Mouse (Mus musculus) erythroblast, adult 5-6 weeks (primary cell): ENCODE measurements around the gene Chil1. TPM values are rescaled to one million over a fixed set of nuclear protein-coding genes. Genes with fewer than 3 reads are reported as not detected.

Experiments
- ATAC-seq: replicated peaks from 2 replicates; pipeline ENCODE4 v1.8.0; 2016; ENCODE audit warnings: moderate number of reproducible peaks, mild to moderate bottlenecking, moderate TSS enrichment, inconsistent platforms; ENCODE audit not compliant: poor library complexity, low FRiP score, severe bottlenecking
- total RNA-seq, 2 experiments: library from RNA; stranded (forward) in 1 of 2; stranded (reverse) in 1 of 2; fragments of 150-400 nt in 1 of 2; fragments of 200-764, 138-1000 nt in 1 of 2; gene quantifications; 2 replicates each; pipeline versions ENCODE4 v1.2.3 to v1.2.4; 2015 to 2017; ENCODE audit warnings: low replicate concordance in 2 of 2

The Chil1 gene
- total RNA-seq, 2 experiments from 2014 or later: 58.3 to 98.6 TPM

GRCm38 (mm10) chr1:134168567-134168966, 13.4 kb upstream of the Chil1 start:
- ATAC-seq: no peak

DNA sequence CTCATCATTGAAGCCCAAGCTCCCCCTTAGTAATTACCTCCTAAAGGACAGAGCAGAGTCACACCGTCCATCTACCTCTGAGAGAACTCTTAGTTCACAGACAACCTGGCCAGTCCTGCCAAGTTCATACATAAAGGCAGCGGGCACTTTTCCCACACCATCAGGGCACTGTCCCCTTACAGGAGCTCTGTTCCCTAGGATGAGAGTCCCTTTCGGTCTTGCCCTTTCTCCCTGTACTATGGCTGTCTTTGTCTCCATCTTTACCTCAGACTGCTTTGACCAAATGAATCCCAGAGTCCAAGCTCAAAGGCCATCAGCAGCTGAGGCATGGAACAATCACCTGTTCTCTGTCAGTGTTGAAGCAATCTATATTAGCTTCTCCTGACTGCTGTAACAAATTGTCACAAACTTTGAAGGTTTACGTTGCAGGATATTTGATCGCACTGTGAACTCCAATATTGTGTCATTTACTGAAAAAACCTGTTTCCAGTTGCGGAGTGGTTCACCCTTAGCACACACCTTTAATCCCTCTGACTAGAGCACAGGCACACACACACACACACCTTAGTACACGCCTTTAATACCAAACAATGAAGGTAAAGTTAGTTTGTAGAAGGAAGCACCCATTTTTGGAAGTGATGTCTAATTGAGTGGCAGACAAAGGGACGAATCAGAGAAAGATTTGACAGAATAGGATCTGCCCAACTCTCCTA, 12.8 kb upstream of the Chil1 start:
- no peak for ATAC-seq

- ATAC-seq: no peak
Observed at GRCm38 (mm10) chr1:134173081-134173480, 8.9 kb upstream of the Chil1 start.

- ATAC-seq: no peak
Observed at GRCm38 (mm10) chr1:134177976-134178375, 4.0 kb upstream of the Chil1 start.

GRCm38 (mm10) chr1:134184089-134184488, 2.1 kb downstream of the Chil1 start:
- no peak for ATAC-seq

GRCm38 (mm10) chr1:134188217-134188616, 6.2 kb downstream of the Chil1 start:
- no peak for ATAC-seq

DNA sequence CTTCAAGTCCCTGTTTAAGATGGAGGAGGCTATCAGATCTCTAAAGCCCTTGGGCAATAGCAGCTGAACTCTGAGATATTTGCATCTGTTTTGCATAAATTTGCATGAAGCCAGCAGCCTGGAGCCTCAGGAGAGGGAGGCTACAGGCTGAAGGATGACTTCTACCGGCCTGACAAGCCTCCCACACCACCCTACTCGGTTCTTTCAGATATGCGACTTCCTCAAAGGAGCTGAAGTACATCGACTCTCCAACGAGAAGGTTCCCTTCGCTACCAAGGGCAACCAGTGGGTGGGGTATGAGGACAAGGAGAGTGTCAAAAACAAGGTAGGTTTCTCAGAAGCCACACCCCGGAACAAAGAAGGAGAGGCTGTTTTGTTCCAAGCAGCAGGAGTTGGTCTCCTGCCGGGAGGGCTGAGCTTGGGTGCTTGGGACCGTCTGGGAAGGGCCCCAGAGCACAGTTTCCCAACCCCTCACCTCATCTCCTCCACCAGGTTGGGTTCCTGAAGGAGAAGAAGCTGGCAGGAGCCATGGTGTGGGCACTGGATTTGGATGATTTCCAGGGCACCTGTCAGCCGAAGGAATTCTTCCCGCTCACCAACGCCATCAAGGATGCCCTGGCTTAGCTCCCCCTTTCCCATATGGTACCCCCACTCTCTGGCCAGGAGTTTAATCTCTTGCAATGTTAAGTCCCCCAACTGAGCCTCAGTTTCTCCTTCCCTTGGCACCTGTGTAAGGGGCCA, 7.2 kb downstream of the Chil1 start:
- no peak for ATAC-seq

DNA sequence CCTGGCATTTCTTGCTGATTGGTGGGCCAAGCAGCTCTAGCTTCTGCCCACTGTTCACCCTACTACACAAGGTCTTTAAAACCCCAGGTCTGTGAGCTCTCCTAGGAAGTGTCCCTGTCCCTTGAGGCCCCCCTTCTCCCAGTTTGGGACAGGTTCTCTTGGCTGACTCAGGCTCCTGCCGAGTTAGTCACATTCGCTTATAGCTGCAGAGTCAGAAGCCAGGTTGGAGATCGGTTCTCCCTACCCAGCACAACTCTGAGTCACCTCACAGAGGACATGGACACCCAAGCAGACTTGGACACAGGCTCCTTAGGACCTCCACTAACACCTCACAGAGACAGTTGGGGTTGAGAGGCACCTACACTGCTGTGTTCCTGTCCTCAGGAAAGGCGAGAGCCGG, 9.2 kb downstream of the Chil1 start:
- no peak for ATAC-seq

- ATAC-seq: no peak
Observed at GRCm38 (mm10) chr1:134192024-134192423, 10.0 kb downstream of the Chil1 start.

- ATAC-seq: no peak
Observed at GRCm38 (mm10) chr1:134193126-134193525, 11.2 kb downstream of the Chil1 start, which contains the start of gene Mybph. Gene Mybph (plus strand): TSS chr1:134193448.

GRCm38 (mm10) chr1:134193674-134194197, 11.8 kb downstream of the Chil1 start:
- ATAC-seq: no peak

DNA sequence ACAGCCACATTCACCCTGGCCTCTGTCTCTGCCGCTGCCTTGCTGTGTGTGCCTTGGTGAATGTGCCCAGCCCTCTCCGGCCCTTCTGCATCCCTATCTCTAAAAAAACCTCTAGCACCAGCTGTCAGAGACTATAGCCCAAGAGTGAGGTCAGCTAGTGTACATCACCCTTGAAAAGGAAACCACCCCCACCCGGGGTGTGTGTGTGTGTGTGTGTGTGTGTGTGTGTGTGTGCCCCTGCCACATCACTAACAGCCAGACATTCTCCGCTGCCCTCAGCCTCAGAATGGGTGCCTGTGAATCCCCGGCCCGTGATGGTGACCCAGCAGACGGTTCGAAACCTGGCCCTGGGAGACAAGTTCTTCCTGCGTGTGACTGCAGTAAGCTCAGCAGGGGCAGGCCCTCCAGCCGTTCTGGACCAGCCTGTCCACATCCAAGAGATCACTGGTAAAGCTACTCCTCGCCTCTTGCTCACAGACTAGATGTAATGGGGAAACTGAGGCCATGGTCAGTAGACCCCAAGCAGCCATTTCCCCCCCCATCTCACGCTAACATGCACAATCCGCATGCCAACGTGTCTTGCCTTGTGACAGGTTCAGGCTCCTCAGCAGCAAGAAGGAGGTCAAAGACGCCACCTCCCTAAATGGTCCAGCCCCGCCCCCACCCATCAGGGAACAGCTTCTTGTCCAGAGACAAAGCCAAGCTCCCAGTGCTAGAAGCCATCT, 12.5 kb downstream of the Chil1 start:
- no peak for ATAC-seq

DNA sequence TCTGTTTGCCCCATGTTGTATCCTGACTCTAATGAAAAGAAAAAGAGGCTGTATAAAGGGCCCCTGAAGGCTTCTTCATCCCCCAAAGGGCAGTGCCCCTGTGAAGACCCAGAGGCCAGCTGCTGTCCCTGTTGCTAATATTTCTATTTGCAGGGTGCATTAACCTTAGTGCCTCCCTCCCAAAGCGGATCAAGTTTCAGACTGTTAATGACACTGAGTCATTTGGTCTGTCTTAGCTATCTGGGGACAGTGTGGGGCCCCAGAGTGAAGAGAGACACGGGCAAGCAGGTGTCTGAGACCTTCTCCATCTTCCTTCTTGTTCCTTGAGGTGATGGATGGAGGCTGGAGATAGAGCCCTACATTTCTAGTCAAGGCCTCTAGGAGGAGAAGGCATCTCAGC, 13.1 kb downstream of the Chil1 start:
- ATAC-seq: no peak

DNA sequence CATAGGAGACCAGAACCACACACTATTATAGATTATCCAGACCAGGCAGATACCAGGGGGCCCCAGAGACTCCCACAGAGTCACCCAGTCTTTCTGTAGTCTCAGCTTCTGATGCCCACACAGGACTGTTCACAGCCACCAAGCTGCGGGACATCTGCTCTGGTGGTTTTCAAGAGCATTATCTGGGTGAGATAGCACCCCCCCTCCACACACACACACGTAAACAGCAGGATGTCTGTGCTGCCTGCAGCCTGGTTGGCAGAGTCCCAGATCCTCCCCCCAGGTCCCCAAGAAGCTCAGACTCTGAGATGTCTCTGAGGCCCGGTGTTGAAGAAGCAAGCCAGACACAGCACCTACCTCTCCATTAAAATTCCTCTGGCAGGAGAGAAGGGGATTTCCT, 13.6 kb downstream of the Chil1 start:
- no peak for ATAC-seq

- ATAC-seq: no peak
Observed at GRCm38 (mm10) chr1:134195979-134196378, 14.0 kb downstream of the Chil1 start.

DNA sequence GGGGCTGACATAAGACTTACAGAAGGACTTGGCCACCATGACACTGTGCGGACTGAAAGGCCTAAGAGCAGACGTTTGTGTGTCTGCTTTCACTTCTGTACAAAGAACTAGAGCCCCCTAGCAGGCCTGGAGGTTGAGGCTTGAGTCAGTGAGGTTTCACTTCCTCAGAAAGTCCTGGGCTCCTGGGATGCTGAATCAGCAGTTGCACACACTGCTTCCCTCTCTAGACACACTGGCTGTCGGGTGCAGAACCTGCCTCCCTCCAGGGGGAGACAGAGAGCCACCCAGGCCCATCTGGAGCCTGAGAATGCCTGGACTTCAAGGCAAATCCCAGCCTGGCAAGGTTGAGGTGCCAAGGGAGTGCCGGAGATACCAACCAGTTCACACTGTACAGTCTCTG, 14.4 kb downstream of the Chil1 start:
- peak; percentile 56 for ATAC-seq

- no peak for ATAC-seq
Observed at GRCm38 (mm10) chr1:134197325-134197982, 15.5 kb downstream of the Chil1 start.

GRCm38 (mm10) chr1:134198197-134198995, 16.4 kb downstream of the Chil1 start:
- ATAC-seq: no peak

DNA sequence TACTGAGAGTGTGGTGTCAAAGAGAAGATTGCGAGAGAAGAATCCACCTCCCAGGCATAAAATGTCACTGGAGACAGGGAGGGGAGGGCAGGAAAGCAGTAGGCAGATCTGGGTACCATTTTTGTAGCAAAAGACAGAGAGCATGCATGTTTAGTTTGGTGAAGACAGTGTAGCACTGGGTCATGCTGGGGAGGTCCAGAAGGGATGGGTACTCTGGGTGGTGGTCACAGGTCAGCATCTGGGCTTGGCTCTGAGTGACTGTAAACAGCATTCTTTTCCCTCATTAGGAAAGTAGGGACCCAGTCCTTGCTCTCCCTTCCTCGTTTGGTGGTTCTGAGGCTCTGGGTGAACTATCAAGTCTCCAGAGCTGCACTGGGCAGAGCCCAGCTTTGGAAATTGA, 18.5 kb downstream of the Chil1 start:
- ATAC-seq: no peak
